15 mouse cellular contexts compared by ENCODE assay signal in genomic region chr4:156057702-156058101, GRCm38 (mm10). TPM values are rescaled to one million over a fixed set of nuclear protein-coding genes. Genes with fewer than 3 reads are reported as not detected.
A peak's percentile ranks its signal among the peaks of the same experiment; 100 is the strongest.
DNase-seq lines count a peak whose midpoint lies in the region; ATAC-seq lines count a peak whose summit lies in the region.
"Had no signal": no experiment of that assay in that cellular context is flagged by ENCODE, and none has a peak within 500 bp of the region (broad histone marks: within the 10 kb centered on the region; RNA-seq: fewer than 3 reads in every experiment).

No protein-coding gene starts in this region.

- H3K4me2 ChIP-seq in kidney, embryonic 14.5 days (replicated peaks; ENCODE audit: low read depth, low read length), result peak overlapping the region; percentile 44
- H3K4me2 ChIP-seq in intestine, embryonic 14.5 days (ENCODE audit: low read length), result peak overlapping the region; percentile 44
- peak overlapping the region; percentile 42 for H3K4me2 ChIP-seq in stomach, embryonic 14.5 days (replicated peaks; ENCODE audit: low read depth, low read length)
- H3K4me2 ChIP-seq: liver, embryonic 12.5 days; neural tube, embryonic 12.5 days had no signal

- ATAC-seq in kidney, embryonic 14.5 days (ENCODE audit: low FRiP score, low TSS enrichment), result no peak
- ATAC-seq in intestine, embryonic 14.5 days (replicated peaks; ENCODE audit: low FRiP score, low TSS enrichment, low read depth), result no peak
- no peak for ATAC-seq in stomach, embryonic 14.5 days (ENCODE audit: insufficient number of reproducible peaks, insufficient read depth, low FRiP score, low read depth)
- ATAC-seq: hindbrain, embryonic 16.5 days; liver, embryonic 12.5 days had no signal

- peak overlapping the region; percentile 62; the same call in 1 of the 2 replicates for H3K9ac ChIP-seq in kidney, embryonic 14.5 days (ENCODE audit: low read depth, low read length)
- peak overlapping the region; percentile 50 for H3K9ac ChIP-seq in intestine, embryonic 14.5 days (ENCODE audit: low read length)
- peak overlapping the region; percentile 60 for H3K9ac ChIP-seq in stomach, embryonic 14.5 days (replicated peaks; ENCODE audit: low read depth, low read length)
- H3K9ac ChIP-seq: liver, embryonic 12.5 days; neural tube, embryonic 12.5 days had no signal

- no peaks in the 10 kb centered on the region for H3K27me3 ChIP-seq in kidney, embryonic 14.5 days (ENCODE audit: control insufficient read depth, insufficient read depth, low read length)
- H3K27me3 ChIP-seq in embryonic facial prominence, embryonic 10.5 days (replicated peaks; ENCODE audit: low read depth, poor library complexity, severe bottlenecking), result 0 out of 2 replicates have a peak, but pooled peaks cover 4% of the 10 kb centered on the region
- H3K27me3 ChIP-seq in intestine, embryonic 14.5 days (replicated peaks; ENCODE audit: control insufficient read depth, insufficient read depth, low read length), result no peaks in the 10 kb centered on the region
- H3K27me3 ChIP-seq in stomach, embryonic 14.5 days (ENCODE audit: control insufficient read depth, insufficient read depth, low read length), result no peaks in the 10 kb centered on the region

- H3K36me3 ChIP-seq in kidney, embryonic 14.5 days (ENCODE audit: control insufficient read depth, insufficient read depth, low read length), result no peaks in the 10 kb centered on the region
- H3K36me3 ChIP-seq in embryonic facial prominence, embryonic 10.5 days (replicated peaks), result no peaks in the 10 kb centered on the region; the same call in 1 of the 2 replicates
- no peaks in the 10 kb centered on the region for H3K36me3 ChIP-seq in intestine, embryonic 14.5 days (ENCODE audit: control insufficient read depth, insufficient read depth, low read length)
- no peaks in the 10 kb centered on the region for H3K36me3 ChIP-seq in stomach, embryonic 14.5 days (ENCODE audit: control insufficient read depth, insufficient read depth, low read length)
- H3K36me3 ChIP-seq: liver, embryonic 12.5 days; neural tube, embryonic 12.5 days had no signal

- no peaks in the 10 kb centered on the region for H3K4me1 ChIP-seq in kidney, embryonic 14.5 days (ENCODE audit: control insufficient read depth, insufficient read depth, low read length)
- H3K4me1 ChIP-seq in embryonic facial prominence, embryonic 10.5 days, result peaks cover 10% of the 10 kb centered on the region
- no peaks in the 10 kb centered on the region for H3K4me1 ChIP-seq in intestine, embryonic 14.5 days (replicated peaks; ENCODE audit: control insufficient read depth, insufficient read depth, low read length)
- no peaks in the 10 kb centered on the region for H3K4me1 ChIP-seq in stomach, embryonic 14.5 days (ENCODE audit: control insufficient read depth, insufficient read depth, low read length)
- H3K4me1 ChIP-seq: liver, embryonic 12.5 days; neural tube, embryonic 12.5 days had no signal

- H3K27ac ChIP-seq in kidney, embryonic 14.5 days (ENCODE audit: low read depth, low read length), result 0 out of 2 replicates have a peak overlapping the region, but pooled peaks have one; percentile 19
- H3K27ac ChIP-seq in embryonic facial prominence, embryonic 10.5 days (replicated peaks), result no peak overlapping the region
- H3K27ac ChIP-seq in intestine, embryonic 14.5 days (ENCODE audit: low read depth), result no peak overlapping the region
- peak overlapping the region; percentile 96; the same call in 1 of the 2 replicates for H3K27ac ChIP-seq in stomach, embryonic 14.5 days (ENCODE audit: low read length)
- H3K27ac ChIP-seq: layer of hippocampus, adult 2 months; liver, embryonic 12.5 days; neural tube, embryonic 12.5 days had no signal

- 58% methylated on average over 10 of the region's 10 CpGs for WGBS in kidney, embryonic 14.5 days
- 56% methylated on average over 10 of the region's 10 CpGs for WGBS in embryonic facial prominence, embryonic 10.5 days
- 62% methylated on average over 10 of the region's 10 CpGs for WGBS in intestine, embryonic 14.5 days
- 51% methylated on average over 10 of the region's 10 CpGs for WGBS in stomach, embryonic 14.5 days

- H3K9me3 ChIP-seq in kidney, embryonic 14.5 days (ENCODE audit: control insufficient read depth, low read length), result no peaks in the 10 kb centered on the region
- no peaks in the 10 kb centered on the region for H3K9me3 ChIP-seq in embryonic facial prominence, embryonic 10.5 days
- H3K9me3 ChIP-seq in intestine, embryonic 14.5 days (ENCODE audit: control insufficient read depth, low read length), result no peaks in the 10 kb centered on the region
- H3K9me3 ChIP-seq in stomach, embryonic 14.5 days (ENCODE audit: control insufficient read depth, low read depth, low read length), result no peaks in the 10 kb centered on the region
- H3K9me3 ChIP-seq: liver, embryonic 12.5 days; megakaryocyte, embryonic 14.5 days; neural tube, embryonic 12.5 days had no signal

- peak overlapping the region; percentile 40 for H3K4me3 ChIP-seq in kidney, embryonic 14.5 days (ENCODE audit: low read length)
- peak overlapping the region; percentile 50; the same call in 1 of the 2 replicates for H3K4me3 ChIP-seq in embryonic facial prominence, embryonic 10.5 days
- peak overlapping the region; percentile 36 for H3K4me3 ChIP-seq in intestine, embryonic 14.5 days (ENCODE audit: low read depth, low read length)
- H3K4me3 ChIP-seq in stomach, embryonic 14.5 days (ENCODE audit: low read depth, low read length), result peak overlapping the region; percentile 37
- H3K4me3 ChIP-seq: erythroblast, embryonic 14.5 days; layer of hippocampus, adult 2 months; liver, embryonic 12.5 days; megakaryocyte, embryonic 14.5 days; neural tube, embryonic 12.5 days had no signal

- DNase-seq in kidney, postnatal 10 days, result no peak
- peak; percentile 13 for DNase-seq in embryonic facial prominence, embryonic 10.5 days (ENCODE audit: low spot score)
- no peak for DNase-seq in intestine, embryonic 14.5 days (ENCODE audit: low spot score)
- no peak for DNase-seq in urinary bladder, postnatal 10 days (ENCODE audit: low spot score)
- no peak for DNase-seq in MN1 (ENCODE audit: low spot score)

RNA-seq across cellular contexts. Expression of gene Ttll10, which starts 1.5 kb away (rescaled TPM):
- 3.5 and 6.0 TPM in 2 replicates for polyA plus RNA-seq in kidney, embryonic 14.5 days (2014; fragmentation: Nextera tagmentation; extraction: Ambion mirVana)
- polyA plus RNA-seq in embryonic facial prominence, embryonic 10.5 days (2016; fragmentation: Nextera tagmentation; extraction: Ambion mirVana), result 0.69 and 0.95 TPM in 2 replicates
- 2.7 and 3.5 TPM in 2 replicates for polyA plus RNA-seq in intestine, embryonic 14.5 days (2014; fragmentation: Nextera tagmentation; extraction: Ambion mirVana)
- 6.0 and 6.2 TPM in 2 replicates for polyA plus RNA-seq in stomach, embryonic 14.5 days (2014; fragmentation: Nextera tagmentation; extraction: Ambion mirVana)
- polyA plus RNA-seq: erythroblast, embryonic 14.5 days; hindbrain, embryonic 16.5 days; midbrain, postnatal 0 days had no signal

RNA-seq across cellular contexts. Expression of gene Tnfrsf18, which starts 31.7 kb away (rescaled TPM):
- polyA plus RNA-seq in kidney, embryonic 14.5 days (2014; fragmentation: Nextera tagmentation; extraction: Ambion mirVana), result 2.3 and 2.8 TPM in 2 replicates
- 1.2 and 1.4 TPM in 2 replicates for polyA plus RNA-seq in embryonic facial prominence, embryonic 10.5 days (2016; fragmentation: Nextera tagmentation; extraction: Ambion mirVana)
- polyA plus RNA-seq in intestine, embryonic 14.5 days (2014; fragmentation: Nextera tagmentation; extraction: Ambion mirVana), result 1.6 and 2.0 TPM in 2 replicates
- polyA plus RNA-seq in stomach, embryonic 14.5 days (2014; fragmentation: Nextera tagmentation; extraction: Ambion mirVana), result 2.7 and 3.2 TPM in 2 replicates
- polyA plus RNA-seq: erythroblast, embryonic 14.5 days; testis, adult 2 months had no signal

RNA-seq across cellular contexts. Expression of gene Tnfrsf4, which starts 44.1 kb away (rescaled TPM):
- polyA plus RNA-seq in kidney, embryonic 14.5 days (2014; fragmentation: Nextera tagmentation; extraction: Ambion mirVana), result 0.76 and 0.77 TPM in 2 replicates
- 1.1 and 1.4 TPM in 2 replicates for polyA plus RNA-seq in embryonic facial prominence, embryonic 10.5 days (2016; fragmentation: Nextera tagmentation; extraction: Ambion mirVana)
- 0.50 and 0.56 TPM in 2 replicates for polyA plus RNA-seq in intestine, embryonic 14.5 days (2014; fragmentation: Nextera tagmentation; extraction: Ambion mirVana)
- 0.34 and 0.41 TPM in 2 replicates for polyA plus RNA-seq in stomach, embryonic 14.5 days (2014; fragmentation: Nextera tagmentation; extraction: Ambion mirVana)
- polyA plus RNA-seq: hindbrain, embryonic 16.5 days had no signal

RNA-seq across cellular contexts. Expression of gene 9430015G10Rik, which starts 52.1 kb away (rescaled TPM):
- polyA plus RNA-seq in kidney, embryonic 14.5 days (2014; fragmentation: Nextera tagmentation; extraction: Ambion mirVana), result 30.2 and 47.3 TPM in 2 replicates
- 73.9 and 76.9 TPM in 2 replicates for polyA plus RNA-seq in embryonic facial prominence, embryonic 10.5 days (2016; fragmentation: Nextera tagmentation; extraction: Ambion mirVana)
- 34.5 and 38.8 TPM in 2 replicates for polyA plus RNA-seq in intestine, embryonic 14.5 days (2014; fragmentation: Nextera tagmentation; extraction: Ambion mirVana)
- polyA plus RNA-seq in stomach, embryonic 14.5 days (2014; fragmentation: Nextera tagmentation; extraction: Ambion mirVana), result 35.9 and 38.4 TPM in 2 replicates

Comparison
In these comparisons a context has a peak if more than half of its experiments do, and no peak if none do; other contexts are left out.
1. H3K27ac ChIP-seq: peak in kidney, embryonic 14.5 days (single experiment) and stomach, embryonic 14.5 days (single experiment); none in embryonic facial prominence, embryonic 10.5 days (single experiment) and intestine, embryonic 14.5 days (single experiment).
2. Peak in every context shown above with its lines, with median percentiles within 50 percentile points of each other: H3K4me2 ChIP-seq, H3K4me3 ChIP-seq and H3K9ac ChIP-seq.